Comparison of ENCODE assay signal across 12 mouse cellular contexts in genomic region chrX:101377076-101377475, GRCm38 (mm10). TPM values are rescaled to one million over a fixed set of nuclear protein-coding genes. Genes with fewer than 3 reads are reported as not detected.
DNase-seq lines count a peak whose midpoint lies in the region; ATAC-seq and TF ChIP-seq lines count a peak whose summit lies in the region.
"Had no signal": no experiment of that assay in that cellular context is flagged by ENCODE, and none has a peak within 500 bp of the region (broad histone marks: within the 10 kb centered on the region; RNA-seq: fewer than 3 reads in every experiment).

No protein-coding gene starts in this region.

- H3K4me1 ChIP-seq in intestine, embryonic 14.5 days (replicated peaks; ENCODE audit: control insufficient read depth, insufficient read depth, low read length) = no peaks in the 10 kb centered on the region
- peaks cover 3% of the 10 kb centered on the region; the same call in 1 of the 2 replicates for H3K4me1 ChIP-seq in liver, postnatal 0 days (ENCODE audit: insufficient read depth)
- H3K4me1 ChIP-seq in midbrain, postnatal 0 days (ENCODE audit: insufficient read depth, low read length) = no peaks in the 10 kb centered on the region
- H3K4me1 ChIP-seq: limb, embryonic 12.5 days had no signal

- H3K4me2 ChIP-seq in intestine, embryonic 14.5 days (ENCODE audit: low read length) = peak overlapping the region; percentile 8; the same call in 1 of the 2 replicates
- no peak overlapping the region for H3K4me2 ChIP-seq in liver, postnatal 0 days (ENCODE audit: low read depth, low read length)
- no peak overlapping the region for H3K4me2 ChIP-seq in midbrain, postnatal 0 days (ENCODE audit: low read depth, low read length, poor library complexity, severe bottlenecking)
- H3K4me2 ChIP-seq: limb, embryonic 12.5 days had no signal

- no peak for TF ChIP-seq EP300 in liver, postnatal 0 days (IDR thresholded peaks at IDR 0.05; ENCODE audit: low read depth)

- no peak for DNase-seq in intestine, embryonic 14.5 days (ENCODE audit: low spot score)
- DNase-seq in kidney, adult 18-20 months = peak; percentile 70
- DNase-seq in kidney, postnatal 36 days = peak; percentile 82 to 85
- DNase-seq in liver, postnatal 0 days = peak; percentile 60
- no peak for DNase-seq in heart, postnatal 14 days
- DNase-seq in left cerebral cortex, postnatal 14 days (ENCODE audit: low spot score in 2 of 2) = no peak
- no peak for DNase-seq in midbrain, postnatal 0 days (ENCODE audit: low spot score)

- intact Hi-C loops in heart, postnatal 14 days (cut with DNase I) = no loop called here
- intact Hi-C loops in left cerebral cortex, postnatal 14 days (cut with DNase I) = no loop called here

- WGBS in intestine, embryonic 14.5 days = 45% methylated on average over 4 of the region's 4 CpGs
- WGBS in liver, postnatal 0 days (ENCODE audit: insufficient replicate concordance) = 45% methylated on average over 4 of the region's 4 CpGs
- WGBS in midbrain, postnatal 0 days = 64% methylated on average over 4 of the region's 4 CpGs

- no peak overlapping the region for H3K4me3 ChIP-seq in intestine, embryonic 14.5 days (ENCODE audit: low read depth, low read length)
- H3K4me3 ChIP-seq in liver, postnatal 0 days (ENCODE audit: low read depth, low read length) = peak overlapping the region; percentile 39
- no peak overlapping the region for H3K4me3 ChIP-seq in midbrain, postnatal 0 days (ENCODE audit: low read depth, low read length)
- H3K4me3 ChIP-seq: limb, embryonic 12.5 days; megakaryocyte, embryonic 14.5 days had no signal

- H3K9ac ChIP-seq in intestine, embryonic 14.5 days (ENCODE audit: low read length) = no peak overlapping the region
- peak overlapping the region; percentile 46; the same call in 1 of the 2 replicates for H3K9ac ChIP-seq in liver, postnatal 0 days (replicated peaks)
- no peak overlapping the region for H3K9ac ChIP-seq in midbrain, postnatal 0 days (replicated peaks; ENCODE audit: low read length, poor library complexity, severe bottlenecking)
- H3K9ac ChIP-seq: limb, embryonic 12.5 days had no signal

- no peaks in the 10 kb centered on the region for H3K36me3 ChIP-seq in intestine, embryonic 14.5 days (ENCODE audit: control insufficient read depth, insufficient read depth, low read length)
- H3K36me3 ChIP-seq in liver, postnatal 0 days (replicated peaks; ENCODE audit: insufficient read depth, low read length) = no peaks in the 10 kb centered on the region
- no peaks in the 10 kb centered on the region for H3K36me3 ChIP-seq in midbrain, postnatal 0 days (ENCODE audit: insufficient read depth, low read length)
- H3K36me3 ChIP-seq: limb, embryonic 12.5 days had no signal

- ATAC-seq in intestine, embryonic 14.5 days (replicated peaks; ENCODE audit: low FRiP score, low TSS enrichment, low read depth) = 0 out of 2 replicates have a peak, but pooled peaks have one; percentile 40
- ATAC-seq in liver, postnatal 0 days = peak; percentile 87
- no peak for ATAC-seq in midbrain, postnatal 0 days (ENCODE audit: low FRiP score)
- ATAC-seq: hindbrain, postnatal 0 days had no signal

- H3K27me3 ChIP-seq in intestine, embryonic 14.5 days (replicated peaks; ENCODE audit: control insufficient read depth, insufficient read depth, low read length) = peaks cover 10% of the 10 kb centered on the region
- no peaks in the 10 kb centered on the region for H3K27me3 ChIP-seq in liver, postnatal 0 days (ENCODE audit: insufficient read depth, low read length)
- H3K27me3 ChIP-seq in midbrain, postnatal 0 days (ENCODE audit: insufficient read depth, low read length) = 0 out of 2 replicates have a peak, but pooled peaks cover 3% of the 10 kb centered on the region

- H3K9me3 ChIP-seq in intestine, embryonic 14.5 days (ENCODE audit: control insufficient read depth, low read length) = no peaks in the 10 kb centered on the region
- no peaks in the 10 kb centered on the region for H3K9me3 ChIP-seq in liver, postnatal 0 days (ENCODE audit: low read length)
- H3K9me3 ChIP-seq in midbrain, postnatal 0 days (ENCODE audit: low read length) = no peaks in the 10 kb centered on the region
- H3K9me3 ChIP-seq: limb, embryonic 12.5 days; megakaryocyte, embryonic 14.5 days had no signal

- no peak for TF ChIP-seq CTCF in liver, postnatal 0 days (IDR thresholded peaks at IDR 0.05; ENCODE audit: low read depth)
- no peak for TF ChIP-seq CTCF in midbrain, postnatal 0 days (IDR thresholded peaks at IDR 0.05)

- H3K27ac ChIP-seq in intestine, embryonic 14.5 days (ENCODE audit: low read depth) = no peak overlapping the region
- peak overlapping the region; percentile 80 for H3K27ac ChIP-seq in liver, postnatal 0 days (ENCODE audit: low read depth)
- no peak overlapping the region for H3K27ac ChIP-seq in midbrain, postnatal 0 days (ENCODE audit: low read depth, low read length)
- H3K27ac ChIP-seq: hindbrain, postnatal 0 days; limb, embryonic 12.5 days had no signal

RNA-seq across cellular contexts. Expression of gene Gjb1, which starts 0.9 kb away (rescaled TPM):
- 14.0 and 20.9 TPM in 2 replicates for polyA plus RNA-seq in intestine, embryonic 14.5 days (2014; fragmentation: Nextera tagmentation; extraction: Ambion mirVana)
- polyA plus RNA-seq in liver, postnatal 0 days (2015; fragmentation: Nextera tagmentation; extraction: Ambion mirVana) = 420 and 460 TPM in 2 replicates
- not detected for total RNA-seq in heart, postnatal 14 days (2021)
- 1 to 10 TPM; 1.3 to 4.7 TPM for total RNA-seq in left cerebral cortex, postnatal 14 days (2021)
- 1.5 and 2.1 TPM in 2 replicates for total RNA-seq in midbrain, postnatal 0 days (2014; rRNA removed)
- polyA plus RNA-seq in midbrain, postnatal 0 days (2015; fragmentation: Nextera tagmentation; extraction: Ambion mirVana) = 1.7 and 2.4 TPM in 2 replicates
- total RNA-seq: granulocyte monocyte progenitor cell, adult 5-6 weeks; MEL had no signal
- polyA plus RNA-seq: limb, embryonic 12.5 days had no signal

RNA-seq across cellular contexts. Expression of gene Zmym3, which starts 43.6 kb away (rescaled TPM):
- polyA plus RNA-seq in intestine, embryonic 14.5 days (2014; fragmentation: Nextera tagmentation; extraction: Ambion mirVana) = 25.5 and 26.1 TPM in 2 replicates
- polyA plus RNA-seq in liver, postnatal 0 days (2015; fragmentation: Nextera tagmentation; extraction: Ambion mirVana) = 4.0 and 5.3 TPM in 2 replicates
- 10 to 100 TPM; 18.5 to 19.0 TPM for total RNA-seq in heart, postnatal 14 days (2021)
- total RNA-seq in left cerebral cortex, postnatal 14 days (2021) = 100 to 1,000 TPM; 138 to 143 TPM
- 226 and 247 TPM in 2 replicates for total RNA-seq in midbrain, postnatal 0 days (2014; rRNA removed)
- polyA plus RNA-seq in midbrain, postnatal 0 days (2015; fragmentation: Nextera tagmentation; extraction: Ambion mirVana) = 117 and 129 TPM in 2 replicates

RNA-seq across cellular contexts. Expression of gene Nono, which starts 52.0 kb away (rescaled TPM):
- polyA plus RNA-seq in intestine, embryonic 14.5 days (2014; fragmentation: Nextera tagmentation; extraction: Ambion mirVana) = 363 and 414 TPM in 2 replicates
- polyA plus RNA-seq in liver, postnatal 0 days (2015; fragmentation: Nextera tagmentation; extraction: Ambion mirVana) = 59.7 and 61.7 TPM in 2 replicates
- total RNA-seq in heart, postnatal 14 days (2021) = 100 to 1,000 TPM in 1 of 2 experiments, 10 to 100 TPM in 1; 80.4 to 108 TPM
- total RNA-seq in left cerebral cortex, postnatal 14 days (2021) = 100 to 1,000 TPM; 130 to 140 TPM
- total RNA-seq in midbrain, postnatal 0 days (2014; rRNA removed) = 223 and 265 TPM in 2 replicates
- 175 and 176 TPM in 2 replicates for polyA plus RNA-seq in midbrain, postnatal 0 days (2015; fragmentation: Nextera tagmentation; extraction: Ambion mirVana)

Comparison
In these comparisons a context has a peak if more than half of its experiments do, and no peak if none do; other contexts are left out.
1. DNase-seq: peak in kidney, adult 18-20 months (single experiment), kidney, postnatal 36 days (2 of 2) and liver, postnatal 0 days (single experiment); none in intestine, embryonic 14.5 days (single experiment), heart, postnatal 14 days (0 of 2), left cerebral cortex, postnatal 14 days (0 of 2) and midbrain, postnatal 0 days (single experiment).
2. RNA of gene Zmym3, which starts 43.6 kb away (total RNA-seq): 226 to 247 TPM in midbrain, postnatal 0 days and 138 to 143 TPM in left cerebral cortex, postnatal 14 days; 18.5 to 19.0 TPM in heart, postnatal 14 days; every median in the first group is over 4 times any median in the second.